Mouse (Mus musculus) E14TG2a.4 (cell line): ENCODE measurements around the gene Tmem30b.

ENCODE experiments used
- H3K27me3 ChIP-seq: 2 replicates; pipeline ENCODE4 v1.6.1; 2014; ENCODE audit warnings: low read length, control low read depth; ENCODE audit not compliant: insufficient read depth
- H3K36me3 ChIP-seq: 2 replicates; pipeline ENCODE4 v1.6.1; 2014; ENCODE audit warnings: low read length, control low read depth; ENCODE audit not compliant: insufficient read depth
- H3K4me1 ChIP-seq: replicated peaks from 2 replicates; pipeline ENCODE4 v1.6.1; 2014; ENCODE audit warnings: low read depth, low read length, control low read depth
- H3K4me3 ChIP-seq: replicated peaks from 2 replicates; pipeline ENCODE4 v1.5.1; 2014; ENCODE audit warnings: mild to moderate bottlenecking, low read length
- H3K9me3 ChIP-seq: 2 replicates; pipeline ENCODE4 v1.6.1; 2014; ENCODE audit warnings: low read length, control low read depth
- CTCF ChIP-seq: conservative IDR thresholded peaks from 2 replicates; pipeline ENCODE4 v1.5.1; 2014; ENCODE audit warnings: low read length
- NANOG ChIP-seq: IDR thresholded peaks from 2 replicates; pipeline ENCODE4 v1.6.1; 2014; ENCODE audit warnings: borderline replicate concordance, low read length, mixed read lengths
- POU5F1 ChIP-seq: IDR thresholded peaks from 2 replicates; pipeline ENCODE4 v1.6.1; 2014; ENCODE audit warnings: low read length, borderline replicate concordance

Tmem30b gene

GRCm38 (mm10) chr12:73546086-73546711, at the start of gene Tmem30b:
Gene Tmem30b, minus strand, starts transcription at chr12:73546392.
- H3K36me3 ChIP-seq: no peaks in the 10 kb centered on the region
- peaks cover 59% of the 10 kb centered on the region for H3K27me3 ChIP-seq
- no peak for TF ChIP-seq POU5F1
- no peak for TF ChIP-seq CTCF
- TF ChIP-seq NANOG: no peak
- H3K4me1 ChIP-seq: peaks cover 47% of the 10 kb centered on the region
- H3K9me3 ChIP-seq: no peaks in the 10 kb centered on the region
- H3K4me3 ChIP-seq: peak within 1 kb of the TSS; percentile 82

DNA sequence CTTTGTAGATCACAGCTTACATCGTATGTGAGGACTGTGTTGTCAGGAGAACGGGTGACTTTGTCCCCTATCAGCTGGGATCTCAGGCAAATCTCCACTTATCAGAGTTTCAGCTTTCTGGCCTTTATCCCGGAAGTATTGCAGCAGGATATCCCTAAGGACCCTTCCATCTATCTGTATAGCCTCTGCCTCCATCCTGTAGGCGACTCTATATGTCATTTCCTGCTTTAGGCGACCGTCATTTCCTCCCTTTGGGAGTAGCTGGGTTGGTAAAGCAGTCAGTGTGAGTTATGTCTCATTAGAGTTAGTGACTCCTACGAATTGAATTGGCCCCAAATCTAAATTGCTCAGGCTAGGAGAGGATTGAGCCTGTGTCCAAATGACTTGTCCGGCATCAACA, 49.0 kb upstream of the Tmem30b start:
- Histone ChIP-seq H3K27me3 (0 out of 2 replicates have a peak, but pooled peaks cover 5% of the 10 kb centered on the region), H3K4me3 (no peak overlapping the region), H3K4me1 (peaks cover 16% of the 10 kb centered on the region), H3K9me3 (no peaks in the 10 kb centered on the region), H3K36me3 (no peaks in the 10 kb centered on the region)
- no peak for TF ChIP-seq NANOG
- TF ChIP-seq CTCF: no peak
- no peak for TF ChIP-seq POU5F1

- Histone ChIP-seq H3K27me3 (0 out of 2 replicates have a peak, but pooled peaks cover 5% of the 10 kb centered on the region), H3K4me1 (peaks cover 6% of the 10 kb centered on the region; the same call in 1 of the 2 replicates), H3K36me3 (no peaks in the 10 kb centered on the region), H3K4me3 (no peak overlapping the region), H3K9me3 (no peaks in the 10 kb centered on the region)
- no peak for TF ChIP-seq POU5F1
- no peak for TF ChIP-seq CTCF
- TF ChIP-seq NANOG: no peak
Observed at GRCm38 (mm10) chr12:73594177-73594745, 48.1 kb upstream of the Tmem30b start.

DNA sequence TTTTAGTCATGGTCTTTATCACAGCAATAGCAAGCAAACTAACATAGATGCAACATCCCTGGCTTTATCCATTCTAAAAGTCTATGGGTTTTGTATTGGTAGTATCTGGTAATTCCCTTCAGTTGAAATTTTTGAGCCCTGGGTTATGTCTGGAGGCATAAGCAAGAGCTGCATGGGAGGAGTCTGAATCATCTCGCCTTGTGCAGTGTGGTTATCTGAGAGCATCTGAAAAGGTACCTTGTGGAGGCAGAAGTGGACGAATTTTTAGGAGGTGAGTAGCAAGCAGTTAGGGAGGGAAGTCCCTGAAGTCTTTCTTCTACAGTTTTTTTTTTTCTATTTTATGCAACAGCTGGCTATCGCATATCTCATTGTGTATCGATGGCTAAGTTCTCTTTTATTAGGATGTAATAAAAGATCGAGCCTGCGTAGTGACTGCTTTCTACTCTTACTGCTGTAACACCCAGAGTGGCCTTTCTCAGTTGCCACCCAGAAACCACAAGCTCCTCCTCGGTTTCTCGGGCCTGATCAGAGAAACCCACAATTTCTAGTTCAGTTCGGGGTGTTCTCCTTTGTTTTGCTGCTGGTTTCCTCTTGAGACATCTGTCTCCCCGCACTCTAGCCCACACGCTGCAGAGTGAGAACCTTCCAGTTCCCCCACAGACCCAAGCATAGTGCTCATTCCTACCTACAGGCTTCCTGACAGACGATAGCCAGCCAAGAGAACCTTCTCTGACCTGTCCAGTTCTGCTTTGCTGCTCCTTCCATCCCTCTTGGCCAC, 47.0 kb upstream of the Tmem30b start:
- Histone ChIP-seq H3K36me3 (no peaks in the 10 kb centered on the region), H3K4me1 (peaks cover 4% of the 10 kb centered on the region; the same call in 1 of the 2 replicates), H3K4me3 (no peak overlapping the region), H3K9me3 (no peaks in the 10 kb centered on the region), H3K27me3 (peaks cover 12% of the 10 kb centered on the region; the same call in 1 of the 2 replicates)
- TF ChIP-seq NANOG (no peak), POU5F1 (no peak), CTCF (no peak)

- no peaks in the 10 kb centered on the region; the same call in 1 of the 2 replicates for H3K4me1 ChIP-seq
- H3K27me3 ChIP-seq: peaks cover 19% of the 10 kb centered on the region
- H3K36me3 ChIP-seq: no peaks in the 10 kb centered on the region
- TF ChIP-seq NANOG (no peak), CTCF (no peak), POU5F1 (no peak)
- no peaks in the 10 kb centered on the region for H3K9me3 ChIP-seq
- no peak overlapping the region for H3K4me3 ChIP-seq
Observed at GRCm38 (mm10) chr12:73591625-73592024, 45.4 kb upstream of the Tmem30b start.

DNA sequence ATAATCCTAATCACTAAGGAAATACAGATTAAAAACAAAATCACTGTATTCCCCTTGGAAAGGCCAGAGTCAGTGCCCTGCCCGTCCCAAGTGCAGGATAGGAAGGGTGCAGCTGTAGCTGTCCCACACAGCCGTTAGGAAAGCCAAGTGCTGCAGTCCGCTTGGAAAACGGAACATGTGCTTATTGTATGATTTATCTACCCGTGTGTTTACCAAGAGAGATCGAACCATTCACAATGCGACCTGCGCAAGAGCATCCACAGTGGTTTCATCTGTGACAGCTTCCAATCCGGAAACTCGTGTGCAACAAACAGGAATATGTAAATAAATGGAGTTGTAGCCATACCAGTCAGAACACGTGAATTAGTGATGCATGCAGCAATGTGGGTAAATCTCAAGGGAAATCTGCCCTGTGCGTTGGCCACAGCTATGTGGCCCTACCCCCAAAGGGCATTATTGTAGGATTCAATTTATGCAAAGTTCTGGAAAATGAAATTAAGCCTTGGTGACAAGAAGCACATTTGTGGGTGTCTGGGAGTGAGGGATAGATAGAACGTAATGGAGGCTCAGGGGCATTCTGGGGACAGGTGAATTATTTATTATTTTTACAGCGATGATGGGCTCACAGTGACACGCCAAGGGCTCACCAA, 44.6 kb upstream of the Tmem30b start:
- Histone ChIP-seq H3K27me3 (peaks cover 26% of the 10 kb centered on the region), H3K9me3 (no peaks in the 10 kb centered on the region), H3K4me1 (peaks cover 5% of the 10 kb centered on the region), H3K36me3 (no peaks in the 10 kb centered on the region), H3K4me3 (no peak overlapping the region)
- TF ChIP-seq CTCF (no peak), POU5F1 (no peak), NANOG (no peak)

GRCm38 (mm10) chr12:73587262-73587661, 41.1 kb upstream of the Tmem30b start:
- peaks cover 22% of the 10 kb centered on the region for H3K4me1 ChIP-seq
- no peaks in the 10 kb centered on the region for H3K9me3 ChIP-seq
- peaks cover 47% of the 10 kb centered on the region for H3K27me3 ChIP-seq
- no peak overlapping the region for H3K4me3 ChIP-seq
- no peaks in the 10 kb centered on the region for H3K36me3 ChIP-seq
- TF ChIP-seq NANOG: no peak
- TF ChIP-seq CTCF: no peak
- TF ChIP-seq POU5F1: no peak

DNA sequence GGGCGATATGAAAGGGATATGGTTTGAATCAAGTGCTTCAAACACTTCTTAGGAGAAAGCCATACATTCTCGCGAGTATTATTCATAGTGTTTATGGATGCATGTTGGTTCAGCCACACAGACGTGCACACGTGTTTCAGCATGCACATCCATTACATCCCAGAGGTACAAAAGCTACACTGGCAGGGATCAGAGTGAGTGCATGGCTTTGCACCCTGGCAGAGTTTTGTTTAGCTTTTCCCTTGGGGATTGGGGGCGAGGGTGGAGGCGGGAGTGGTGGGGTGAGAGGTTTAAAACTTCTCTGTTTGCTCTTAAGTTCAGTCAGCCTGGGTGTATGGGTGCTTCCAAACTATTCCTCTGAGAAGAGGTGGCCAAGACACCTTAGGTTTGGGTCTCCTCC, 39.7 kb upstream of the Tmem30b start:
- TF ChIP-seq NANOG (no peak), CTCF (no peak), POU5F1 (no peak)
- H3K27me3 ChIP-seq: peaks cover 57% of the 10 kb centered on the region
- H3K4me3 ChIP-seq: peak overlapping the region; percentile 86
- H3K36me3 ChIP-seq: no peaks in the 10 kb centered on the region
- H3K9me3 ChIP-seq: no peaks in the 10 kb centered on the region
- H3K4me1 ChIP-seq: peaks cover 22% of the 10 kb centered on the region
